In the genomic region with DNA sequence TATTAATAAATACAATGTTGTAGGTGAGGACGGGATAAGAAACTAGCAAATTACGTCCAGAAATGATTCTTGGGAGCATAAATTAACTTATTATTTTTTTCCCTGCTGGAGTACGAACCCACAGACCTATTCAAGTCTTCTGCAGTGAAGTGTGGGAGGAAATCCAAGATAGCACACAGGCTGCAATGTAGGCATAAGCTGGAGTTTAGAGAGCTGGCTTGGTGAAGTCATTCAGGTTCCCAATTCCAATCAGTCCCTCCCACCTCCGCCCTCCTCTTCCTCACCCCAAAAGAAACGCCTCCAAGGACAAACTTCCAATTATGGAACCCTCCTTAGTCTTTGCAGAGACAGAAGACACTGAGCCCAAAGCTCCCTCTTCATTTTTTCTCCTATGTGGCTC, we compare ENCODE assay signal across 11 mouse cellular contexts. TPM values are rescaled to one million over a fixed set of nuclear protein-coding genes. Genes with fewer than 3 reads are reported as not detected.
A peak's percentile ranks its signal among the peaks of the same experiment; 100 is the strongest.
DNase-seq lines count a peak whose midpoint lies in the region; ATAC-seq and TF ChIP-seq lines count a peak whose summit lies in the region.
"Had no signal": no experiment of that assay in that cellular context is flagged by ENCODE, and none has a peak within 500 bp of the region (broad histone marks: within the 10 kb centered on the region; RNA-seq: fewer than 3 reads in every experiment).

No protein-coding gene starts in this region.

- peak overlapping the region; percentile 85 for H3K4me2 ChIP-seq in heart, embryonic 15.5 days
- H3K4me2 ChIP-seq in lung, postnatal 0 days (replicated peaks; ENCODE audit: low read depth, low read length) = peak overlapping the region; percentile 66
- H3K4me2 ChIP-seq in hindbrain, postnatal 0 days (ENCODE audit: low read depth, low read length) = peak overlapping the region; percentile 96
- peak overlapping the region; percentile 72 for H3K4me2 ChIP-seq in stomach, embryonic 15.5 days

- H3K9ac ChIP-seq in heart, embryonic 15.5 days = no peak overlapping the region
- no peak overlapping the region for H3K9ac ChIP-seq in lung, postnatal 0 days (replicated peaks; ENCODE audit: low read depth)
- no peak overlapping the region for H3K9ac ChIP-seq in hindbrain, postnatal 0 days (replicated peaks; ENCODE audit: low read length)
- H3K9ac ChIP-seq in stomach, embryonic 15.5 days = no peak overlapping the region
- H3K9ac ChIP-seq: liver, embryonic 13.5 days had no signal

- H3K4me3 ChIP-seq in heart, embryonic 15.5 days = peak overlapping the region; percentile 50; the same call in 1 of the 2 replicates
- H3K4me3 ChIP-seq in lung, postnatal 0 days (ENCODE audit: low read depth, low read length) = peak overlapping the region; percentile 43
- H3K4me3 ChIP-seq in hindbrain, postnatal 0 days (ENCODE audit: low read length) = peak overlapping the region; percentile 44; the same call in 1 of the 2 replicates
- H3K4me3 ChIP-seq in stomach, embryonic 15.5 days (replicated peaks) = peak overlapping the region; percentile 44

- DNase-seq in heart, postnatal 4 days = no peak
- peak; percentile 24 for DNase-seq in lung, postnatal 0 days (ENCODE audit: low spot score)
- no peak for DNase-seq in lung, postnatal 4 days
- DNase-seq in hindbrain, postnatal 0 days (ENCODE audit: low spot score) = no peak
- no peak for DNase-seq in cerebellum, postnatal 25 days
- DNase-seq in ovary, postnatal 10 days (ENCODE audit: low spot score) = no peak
- DNase-seq: gastrocnemius, adult 2 months; liver, embryonic 13.5 days; spleen, adult 18-20 months had no signal

- no peak for TF ChIP-seq CTCF in lung, postnatal 0 days (IDR thresholded peaks at IDR 0.05)
- TF ChIP-seq CTCF in hindbrain, postnatal 0 days (IDR thresholded peaks at IDR 0.05; ENCODE audit: low read depth) = no peak

- H3K4me1 ChIP-seq in heart, embryonic 15.5 days (replicated peaks) = peaks cover 5% of the 10 kb centered on the region
- no peaks in the 10 kb centered on the region for H3K4me1 ChIP-seq in lung, postnatal 0 days (ENCODE audit: insufficient read depth, low read depth, low read length)
- H3K4me1 ChIP-seq in hindbrain, postnatal 0 days (ENCODE audit: insufficient read depth, low read length) = no peaks in the 10 kb centered on the region
- 0 out of 2 replicates have a peak, but pooled peaks cover 6% of the 10 kb centered on the region for H3K4me1 ChIP-seq in stomach, embryonic 15.5 days
- H3K4me1 ChIP-seq: liver, embryonic 13.5 days had no signal

- 61% methylated on average over 5 of the region's 5 CpGs for WGBS in heart, embryonic 15.5 days
- 45% methylated on average over 5 of the region's 5 CpGs for WGBS in lung, postnatal 0 days
- 62% methylated on average over 5 of the region's 5 CpGs for WGBS in hindbrain, postnatal 0 days
- 46% methylated on average over 5 of the region's 5 CpGs for WGBS in stomach, embryonic 15.5 days

- no peaks in the 10 kb centered on the region for H3K36me3 ChIP-seq in heart, embryonic 15.5 days
- H3K36me3 ChIP-seq in lung, postnatal 0 days (ENCODE audit: insufficient read depth, low read length) = no peaks in the 10 kb centered on the region
- no peaks in the 10 kb centered on the region for H3K36me3 ChIP-seq in hindbrain, postnatal 0 days (ENCODE audit: insufficient read depth, low read length)
- H3K36me3 ChIP-seq in stomach, embryonic 15.5 days = no peaks in the 10 kb centered on the region
- H3K36me3 ChIP-seq: liver, embryonic 13.5 days had no signal

- no peaks in the 10 kb centered on the region for H3K9me3 ChIP-seq in heart, embryonic 15.5 days (replicated peaks)
- H3K9me3 ChIP-seq in lung, postnatal 0 days (ENCODE audit: low read length) = no peaks in the 10 kb centered on the region
- H3K9me3 ChIP-seq in hindbrain, postnatal 0 days (ENCODE audit: low read length) = no peaks in the 10 kb centered on the region
- no peaks in the 10 kb centered on the region for H3K9me3 ChIP-seq in stomach, embryonic 15.5 days
- H3K9me3 ChIP-seq: liver, embryonic 13.5 days had no signal

- no peak for TF ChIP-seq EP300 in lung, postnatal 0 days (IDR thresholded peaks at IDR 0.05)

- ATAC-seq in heart, embryonic 15.5 days (replicated peaks; ENCODE audit: insufficient number of reproducible peaks, insufficient read depth, low FRiP score, low read depth) = no peak
- no peak for ATAC-seq in lung, postnatal 0 days
- ATAC-seq in hindbrain, postnatal 0 days = no peak
- ATAC-seq in stomach, embryonic 15.5 days (ENCODE audit: insufficient read depth, low FRiP score, low read depth) = no peak

- no peak overlapping the region for H3K27ac ChIP-seq in heart, embryonic 15.5 days
- H3K27ac ChIP-seq in lung, postnatal 0 days (ENCODE audit: low read length) = peak overlapping the region; percentile 89
- no peak overlapping the region for H3K27ac ChIP-seq in hindbrain, postnatal 0 days
- peak overlapping the region; percentile 91 for H3K27ac ChIP-seq in stomach, embryonic 15.5 days
- H3K27ac ChIP-seq: gastrocnemius, adult 2 months; liver, embryonic 13.5 days had no signal

- H3K27me3 ChIP-seq in heart, embryonic 15.5 days = peaks cover 16% of the 10 kb centered on the region; the same call in 1 of the 2 replicates
- no peaks in the 10 kb centered on the region for H3K27me3 ChIP-seq in lung, postnatal 0 days (replicated peaks; ENCODE audit: insufficient read depth, low read length)
- H3K27me3 ChIP-seq in hindbrain, postnatal 0 days (ENCODE audit: insufficient read depth, low read length) = 0 out of 2 replicates have a peak, but pooled peaks cover 6% of the 10 kb centered on the region
- H3K27me3 ChIP-seq in stomach, embryonic 15.5 days (replicated peaks) = no peaks in the 10 kb centered on the region

RNA-seq across cellular contexts. Expression of a gene that starts 0.9 kb away (rescaled TPM):
- 0.31 and 0.93 TPM in 2 replicates for polyA plus RNA-seq in heart, embryonic 15.5 days (2015; fragmentation: Nextera tagmentation; extraction: Ambion mirVana)
- under 1 TPM; 0.36 to 0.38 TPM for total RNA-seq in heart, postnatal 4 days (2021)
- polyA plus RNA-seq in lung, postnatal 0 days (2015; fragmentation: Nextera tagmentation; extraction: Ambion mirVana) = 7.2 and 8.1 TPM in 2 replicates
- 0.86 and 0.99 TPM in 2 replicates for total RNA-seq in hindbrain, postnatal 0 days (2014; rRNA removed)
- polyA plus RNA-seq in hindbrain, postnatal 0 days (2015; fragmentation: Nextera tagmentation; extraction: Ambion mirVana) = 0.36 and 0.47 TPM in 2 replicates
- 7.6 TPM in 2 replicates for polyA plus RNA-seq in stomach, embryonic 15.5 days (2015; fragmentation: Nextera tagmentation; extraction: Ambion mirVana)

RNA-seq across cellular contexts. Expression of a gene that starts 54.6 kb away (rescaled TPM):
- 14.8 and 17.5 TPM in 2 replicates for polyA plus RNA-seq in heart, embryonic 15.5 days (2015; fragmentation: Nextera tagmentation; extraction: Ambion mirVana)
- total RNA-seq in heart, postnatal 4 days (2021) = 10 to 100 TPM; 12.1 to 12.8 TPM
- 14.2 and 16.5 TPM in 2 replicates for polyA plus RNA-seq in lung, postnatal 0 days (2015; fragmentation: Nextera tagmentation; extraction: Ambion mirVana)
- 6.8 and 6.9 TPM in 2 replicates for total RNA-seq in hindbrain, postnatal 0 days (2014; rRNA removed)
- 18.9 and 22.1 TPM in 2 replicates for polyA plus RNA-seq in hindbrain, postnatal 0 days (2015; fragmentation: Nextera tagmentation; extraction: Ambion mirVana)
- 24.2 and 26.9 TPM in 2 replicates for polyA plus RNA-seq in stomach, embryonic 15.5 days (2015; fragmentation: Nextera tagmentation; extraction: Ambion mirVana)

Comparison
In these comparisons a context has a peak if more than half of its experiments do, and no peak if none do; other contexts are left out.
1. H3K27ac ChIP-seq: peak in lung, postnatal 0 days (single experiment) and stomach, embryonic 15.5 days (single experiment); none in heart, embryonic 15.5 days (single experiment) and hindbrain, postnatal 0 days (single experiment).
2. Peak in every context shown above with its lines, with median percentiles within 50 percentile points of each other: H3K4me2 ChIP-seq and H3K4me3 ChIP-seq.